Mouse (Mus musculus) embryonic facial prominence, embryonic 15.5 days (tissue): ENCODE results near the gene Zic2. TPM values are rescaled to one million over a fixed set of nuclear protein-coding genes. Genes with fewer than 3 reads are reported as not detected.
A peak's percentile ranks its signal among the peaks of the same experiment; 100 is the strongest.

Experiments
- ATAC-seq: fragments of 200-750 bp; cut with Nextera tagmentation; 2 replicates; pipeline ENCODE4 v1.8.0; 2017; ENCODE audit warnings: low read depth, moderate TSS enrichment; ENCODE audit not compliant: insufficient number of reproducible peaks, low FRiP score, low TSS enrichment
- H3K27ac ChIP-seq: fragments of 300-500 bp; sonication (generic); replicated peaks from 2 replicates; pipeline ENCODE4 v1.5.1; 2015; ENCODE audit warnings: mild to moderate bottlenecking, inconsistent platforms
- H3K27me3 ChIP-seq: fragments of 300-500 bp; sonication (generic); 2 replicates; pipeline ENCODE4 v1.6.1; 2015; ENCODE audit warnings: inconsistent platforms
- H3K36me3 ChIP-seq: fragments of 300-500 bp; sonication (generic); 2 replicates; pipeline ENCODE4 v1.6.1; 2015; ENCODE audit warnings: mild to moderate bottlenecking, inconsistent platforms
- H3K4me1 ChIP-seq: fragments of 300-500 bp; sonication (generic); 2 replicates; pipeline ENCODE4 v1.6.1; 2015; ENCODE audit warnings: inconsistent platforms
- H3K4me2 ChIP-seq: fragments of 300-500 bp; sonication (generic); replicated peaks from 2 replicates; pipeline ENCODE4 v1.6.1; 2015; ENCODE audit warnings: mild to moderate bottlenecking, inconsistent platforms
- H3K4me3 ChIP-seq: fragments of 300-500 bp; sonication (generic); replicated peaks from 2 replicates; pipeline ENCODE4 v1.5.1; 2015; ENCODE audit warnings: mild to moderate bottlenecking, inconsistent platforms
- H3K9ac ChIP-seq: fragments of 300-500 bp; sonication (generic); 2 replicates; pipeline ENCODE4 v1.6.1; 2015; ENCODE audit warnings: inconsistent platforms
- H3K9me3 ChIP-seq: fragments of 300-500 bp; sonication (generic); replicated peaks from 2 replicates; pipeline ENCODE4 v1.6.1; 2016; ENCODE audit warnings: inconsistent platforms
- WGBS: fragments of 180-500 bp; shearing (Covaris S2); methylation state at CpG from one replicate; pipeline ENCODE4 v1.1.7; 2015; 5-methylcytosine and 5-hydroxymethylcytosine counted together
- polyA plus RNA-seq: library from polyadenylated mRNA; unstranded; fragments of >200 nt; fragmentation: Nextera tagmentation; extraction: Ambion mirVana; gene quantifications from 2 replicates; pipeline ENCODE4 v1.2.1, GENCODE M21; 2015

Zic2 gene
- polyA plus RNA-seq, 1 experiment from 2014 or later = 0.32 TPM

DNA sequence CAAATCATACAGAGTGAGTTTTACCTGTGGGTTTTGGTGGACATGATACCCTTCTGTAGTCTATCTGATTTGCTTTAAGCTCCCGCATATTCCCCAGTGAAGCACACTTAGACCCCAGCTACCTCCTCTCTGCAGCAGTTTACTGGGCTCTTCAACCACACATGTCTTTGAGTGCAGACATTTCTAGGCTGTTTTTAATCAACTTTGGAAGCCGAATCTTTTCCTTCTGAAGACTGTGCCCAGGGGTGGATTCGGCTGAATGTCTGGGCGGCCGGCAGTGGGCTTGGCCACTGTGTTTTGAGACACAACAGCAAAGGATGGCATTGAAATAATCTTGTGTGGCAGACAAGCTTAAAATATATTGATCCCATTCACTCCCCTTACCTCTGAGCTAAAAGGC is 12.1 kb downstream of the Zic2 start:
- 3% methylated on average over 5 of the region's 5 CpGs for WGBS
- no peak overlapping the region for H3K27ac ChIP-seq
- no peak overlapping the region for H3K9ac ChIP-seq
- no peak for ATAC-seq
- no peaks in the 10 kb centered on the region for H3K36me3 ChIP-seq
- no peak overlapping the region for H3K4me2 ChIP-seq
- peaks cover 83% of the 10 kb centered on the region for H3K27me3 ChIP-seq
- peaks cover 10% of the 10 kb centered on the region for H3K4me1 ChIP-seq
- H3K4me3 ChIP-seq = no peak overlapping the region
- H3K9me3 ChIP-seq = no peaks in the 10 kb centered on the region

DNA sequence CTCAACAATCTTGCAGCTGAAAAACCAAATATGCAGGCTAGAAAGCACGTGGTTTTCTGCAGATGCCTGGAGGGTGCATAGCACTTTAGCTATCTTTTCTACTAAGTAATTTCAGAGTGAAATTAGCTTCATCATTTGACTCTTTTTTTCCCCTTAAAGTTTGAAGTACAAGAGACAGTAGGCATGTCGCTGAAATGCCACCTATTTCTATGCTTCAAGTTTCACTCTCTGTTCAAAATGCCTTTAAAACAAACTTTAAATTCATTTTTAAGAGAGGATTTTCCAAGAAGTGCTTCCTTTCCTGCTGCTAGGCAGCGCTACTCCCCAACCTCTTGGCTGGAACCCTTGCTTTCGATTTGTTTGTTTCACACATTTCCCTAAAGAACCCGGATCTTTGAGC is 13.8 kb downstream of the Zic2 start:
- Histone ChIP-seq H3K36me3 (no peaks in the 10 kb centered on the region), H3K27me3 (peaks cover 79% of the 10 kb centered on the region), H3K27ac (no peak overlapping the region), H3K9me3 (no peaks in the 10 kb centered on the region), H3K9ac (no peak overlapping the region), H3K4me3 (no peak overlapping the region), H3K4me1 (peaks cover 10% of the 10 kb centered on the region), H3K4me2 (no peak overlapping the region)
- no peak for ATAC-seq
- WGBS = under 1% methylated on average over 5 of the region's 5 CpGs

DNA sequence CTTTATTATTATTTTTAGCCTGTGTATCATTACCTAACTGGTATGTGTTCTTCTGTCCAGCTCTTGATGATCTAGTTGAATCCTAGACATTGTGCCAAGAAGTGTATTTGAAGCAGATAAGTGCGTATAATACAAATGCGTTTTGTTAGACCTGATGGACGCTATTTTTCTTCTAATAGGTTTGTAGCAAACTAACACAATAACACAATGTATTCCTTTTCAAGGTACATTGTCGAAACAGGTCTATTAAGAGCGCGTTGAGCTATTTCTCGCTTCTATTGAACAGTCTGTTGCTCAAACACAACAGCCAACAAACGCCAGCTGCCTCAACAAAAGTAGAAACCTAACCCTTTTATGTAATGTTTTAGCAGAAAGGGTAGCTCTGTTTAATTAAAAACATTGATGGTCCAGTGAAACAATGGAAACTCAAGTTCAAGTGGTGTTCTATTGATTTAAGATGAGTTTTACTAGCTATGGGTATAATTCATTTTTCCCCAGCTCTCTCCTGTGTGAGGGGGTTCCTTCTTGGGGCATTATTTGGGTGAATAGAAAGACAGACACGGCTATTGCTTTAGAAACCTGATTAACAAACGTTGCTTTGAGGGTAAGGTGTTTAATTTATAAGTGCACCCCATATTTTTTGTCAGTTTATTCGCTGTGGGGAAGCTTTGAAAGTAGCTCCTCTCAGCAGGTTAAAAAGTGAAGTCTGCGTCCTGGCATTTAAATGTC is 14.6 kb downstream of the Zic2 start:
- H3K4me2 ChIP-seq = no peak overlapping the region
- H3K9ac ChIP-seq = no peak overlapping the region
- H3K27me3 ChIP-seq = peaks cover 71% of the 10 kb centered on the region
- H3K27ac ChIP-seq = no peak overlapping the region
- H3K36me3 ChIP-seq = no peaks in the 10 kb centered on the region
- H3K4me3 ChIP-seq = no peak overlapping the region
- H3K9me3 ChIP-seq = no peaks in the 10 kb centered on the region
- 6% methylated on average over 12 of the region's 12 CpGs for WGBS
- no peak for ATAC-seq
- H3K4me1 ChIP-seq = peaks cover 10% of the 10 kb centered on the region

DNA sequence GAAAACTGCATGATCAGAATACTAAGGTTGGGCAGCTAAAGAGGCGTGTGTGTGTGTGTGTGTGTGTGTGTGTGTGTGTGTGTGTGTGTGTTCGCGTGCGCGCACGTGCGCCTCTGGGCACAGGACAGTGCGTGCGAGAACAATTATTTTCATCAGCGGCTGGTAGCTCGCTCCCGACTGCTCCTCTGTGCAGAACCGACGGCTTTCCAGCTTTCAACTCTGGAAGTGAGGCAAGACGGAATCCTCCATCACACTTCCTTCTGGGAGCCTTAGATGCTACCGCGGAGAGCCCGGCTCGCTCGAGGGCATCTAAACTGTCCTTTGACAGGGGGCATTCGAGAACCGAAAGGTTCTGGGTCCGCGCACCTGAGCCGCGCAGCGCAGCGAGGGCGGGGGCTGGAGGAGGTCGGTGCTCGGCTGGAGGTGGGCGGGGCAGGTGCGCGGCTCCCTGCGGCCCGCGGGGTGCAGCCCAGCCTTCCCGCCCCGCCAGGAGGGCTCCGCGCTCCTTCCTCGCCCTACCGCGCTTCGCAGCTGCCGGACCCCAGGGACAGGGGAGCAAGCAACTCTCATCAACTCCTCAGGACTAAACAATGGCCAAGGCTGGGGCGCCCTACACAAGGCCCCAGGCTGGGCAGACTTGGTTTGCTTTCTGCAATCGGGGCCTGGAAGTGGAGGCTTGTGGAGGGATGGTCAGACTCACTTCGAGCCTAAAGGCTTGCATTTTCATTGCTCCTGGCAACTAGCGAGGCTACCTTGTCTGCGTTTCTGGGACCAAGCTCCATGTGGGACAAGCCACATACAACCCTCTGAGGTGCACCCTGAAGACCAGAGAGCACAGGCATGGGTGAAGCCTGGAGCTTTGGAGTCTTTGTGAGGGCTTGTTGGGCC is 15.4 kb downstream of the Zic2 start, which contains the start of gene Gm10837:
TSS of gene Gm10837 (plus strand) at position 146 of the 888 bp plus-strand sequence.
- Histone ChIP-seq H3K9me3 (no peaks in the 10 kb centered on the region), H3K4me3 (peak within 1 kb of the TSS; percentile 29), H3K4me1 (peaks cover 8% of the 10 kb centered on the region), H3K9ac (no peak within 1 kb of the TSS), H3K27ac (no peak within 1 kb of the TSS), H3K4me2 (peak within 1 kb of the TSS; percentile 41), H3K27me3 (peaks cover 62% of the 10 kb centered on the region), H3K36me3 (no peaks in the 10 kb centered on the region)
- 3% methylated on average over 51 of the region's 51 CpGs for WGBS
- ATAC-seq = no peak; the same call in 1 of the 2 replicates

- H3K27ac ChIP-seq = no peak overlapping the region
- no peak overlapping the region for H3K4me2 ChIP-seq
- H3K27me3 ChIP-seq = peaks cover 54% of the 10 kb centered on the region
- no peak overlapping the region for H3K9ac ChIP-seq
- H3K36me3 ChIP-seq = no peaks in the 10 kb centered on the region
- no peaks in the 10 kb centered on the region for H3K9me3 ChIP-seq
- H3K4me1 ChIP-seq = peaks cover 8% of the 10 kb centered on the region
- WGBS = 61% methylated on average over 6 of the region's 6 CpGs
- H3K4me3 ChIP-seq = no peak overlapping the region
- no peak for ATAC-seq
These were observed 16.3 kb downstream of the Zic2 start for GRCm38 (mm10) chr14:122491521-122491920.

GRCm38 (mm10) chr14:122492015-122492414 is 16.8 kb downstream of the Zic2 start:
- peaks cover 51% of the 10 kb centered on the region for H3K27me3 ChIP-seq
- ATAC-seq = no peak
- no peak overlapping the region for H3K4me3 ChIP-seq

DNA sequence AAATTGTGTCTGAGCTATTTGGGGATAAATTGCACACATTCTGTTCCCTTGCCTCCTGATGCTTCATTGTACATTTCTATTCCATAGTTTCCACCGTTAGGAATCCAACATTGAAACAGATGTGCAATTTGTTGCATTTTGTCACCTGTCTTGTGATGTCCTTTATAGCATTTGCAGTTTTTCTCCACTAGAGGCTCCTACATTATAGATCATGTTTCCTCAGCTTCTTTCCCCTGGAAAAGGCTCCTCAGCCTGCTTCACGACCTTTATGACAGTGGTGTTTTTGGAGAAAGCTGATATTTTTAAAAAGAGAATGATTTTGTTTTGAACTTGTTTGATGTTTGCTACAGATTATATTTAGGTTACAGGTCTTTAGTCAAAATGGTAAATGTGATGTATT is 33.8 kb downstream of the Zic2 start:
- 9% methylated on average over 2 of the region's 2 CpGs for WGBS
- H3K9me3 ChIP-seq = no peaks in the 10 kb centered on the region
- H3K4me3 ChIP-seq = no peak overlapping the region
- H3K4me1 ChIP-seq = no peaks in the 10 kb centered on the region
- no peak for ATAC-seq
- H3K36me3 ChIP-seq = no peaks in the 10 kb centered on the region
- no peaks in the 10 kb centered on the region for H3K27me3 ChIP-seq
- H3K4me2 ChIP-seq = no peak overlapping the region
- no peak overlapping the region for H3K27ac ChIP-seq
- no peak overlapping the region for H3K9ac ChIP-seq

More at GRCm38 (mm10) chr14:122492015-122492414, 16.8 kb downstream of the Zic2 start:
- Histone ChIP-seq H3K4me2 (no peak overlapping the region), H3K9ac (no peak overlapping the region), H3K36me3 (no peaks in the 10 kb centered on the region), H3K27ac (no peak overlapping the region), H3K9me3 (no peaks in the 10 kb centered on the region), H3K4me1 (peaks cover 8% of the 10 kb centered on the region)
- WGBS = 56% methylated on average over 1 of the region's 1 CpGs

GRCm38 (mm10) chr14:122511519-122511918 is 36.3 kb downstream of the Zic2 start:
- Histone ChIP-seq H3K27ac (no peak overlapping the region), H3K4me3 (no peak overlapping the region), H3K27me3 (no peaks in the 10 kb centered on the region), H3K9me3 (no peaks in the 10 kb centered on the region), H3K36me3 (no peaks in the 10 kb centered on the region), H3K9ac (no peak overlapping the region), H3K4me2 (no peak overlapping the region), H3K4me1 (no peaks in the 10 kb centered on the region)
- 72% methylated on average over 3 of the region's 3 CpGs for WGBS
- ATAC-seq = no peak

DNA sequence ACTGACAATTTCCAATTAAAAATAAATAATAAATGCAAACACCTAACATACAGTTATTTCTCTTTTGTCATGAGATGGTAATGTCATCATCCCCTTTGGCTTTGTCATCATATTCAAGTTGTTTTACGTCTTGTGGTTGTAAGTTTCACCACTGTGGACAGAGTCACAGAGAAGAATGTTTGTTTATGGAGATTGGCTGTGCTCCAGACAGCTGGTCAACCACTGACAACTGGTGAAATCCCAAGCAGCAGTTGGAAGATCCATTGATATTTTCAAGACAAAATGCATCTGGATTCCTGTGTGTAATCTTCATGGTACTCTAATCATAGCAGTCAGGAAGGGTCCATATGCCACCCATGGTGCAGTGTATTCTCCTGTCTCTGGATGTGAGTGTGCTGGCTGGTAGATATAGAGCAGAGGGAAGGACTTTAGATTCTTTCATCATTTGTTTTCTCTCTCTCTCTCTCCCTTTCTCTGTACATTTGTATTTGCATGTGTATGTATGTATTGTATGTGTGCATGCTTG is 38.3 kb downstream of the Zic2 start:
- Histone ChIP-seq H3K9ac (no peak overlapping the region), H3K4me2 (no peak overlapping the region), H3K4me3 (no peak overlapping the region), H3K36me3 (no peaks in the 10 kb centered on the region), H3K27me3 (no peaks in the 10 kb centered on the region), H3K27ac (no peak overlapping the region), H3K9me3 (no peaks in the 10 kb centered on the region), H3K4me1 (no peaks in the 10 kb centered on the region)
- ATAC-seq = no peak
- 55% methylated on average over 1 of the region's 1 CpGs for WGBS

GRCm38 (mm10) chr14:122528475-122528874 is 53.2 kb downstream of the Zic2 start:
- Histone ChIP-seq H3K27me3 (no peaks in the 10 kb centered on the region), H3K4me1 (no peaks in the 10 kb centered on the region), H3K9ac (no peak overlapping the region), H3K4me2 (no peak overlapping the region), H3K4me3 (no peak overlapping the region), H3K36me3 (no peaks in the 10 kb centered on the region), H3K27ac (no peak overlapping the region), H3K9me3 (0 out of 2 replicates have a peak, but pooled peaks cover 2% of the 10 kb centered on the region)
- no peak for ATAC-seq
- 73% methylated on average over 4 of the region's 4 CpGs for WGBS
